Mouse (Mus musculus) spleen, embryonic (tissue): ENCODE results near the gene Ormdl2.
"Not testable (repeated sequence)": the region's sequence is repeated elsewhere in the genome, so short reads cannot be mapped to it uniquely, and the experiment has no call there.

Source experiments
- CTCF ChIA-PET: fragments of 350-600 bp; sonication (Branson Sonifier 250); formaldehyde crosslinking; loops from one replicate; lab custom pipeline; 2022; lab: Charles Lee

The Ormdl2 gene

DNA sequence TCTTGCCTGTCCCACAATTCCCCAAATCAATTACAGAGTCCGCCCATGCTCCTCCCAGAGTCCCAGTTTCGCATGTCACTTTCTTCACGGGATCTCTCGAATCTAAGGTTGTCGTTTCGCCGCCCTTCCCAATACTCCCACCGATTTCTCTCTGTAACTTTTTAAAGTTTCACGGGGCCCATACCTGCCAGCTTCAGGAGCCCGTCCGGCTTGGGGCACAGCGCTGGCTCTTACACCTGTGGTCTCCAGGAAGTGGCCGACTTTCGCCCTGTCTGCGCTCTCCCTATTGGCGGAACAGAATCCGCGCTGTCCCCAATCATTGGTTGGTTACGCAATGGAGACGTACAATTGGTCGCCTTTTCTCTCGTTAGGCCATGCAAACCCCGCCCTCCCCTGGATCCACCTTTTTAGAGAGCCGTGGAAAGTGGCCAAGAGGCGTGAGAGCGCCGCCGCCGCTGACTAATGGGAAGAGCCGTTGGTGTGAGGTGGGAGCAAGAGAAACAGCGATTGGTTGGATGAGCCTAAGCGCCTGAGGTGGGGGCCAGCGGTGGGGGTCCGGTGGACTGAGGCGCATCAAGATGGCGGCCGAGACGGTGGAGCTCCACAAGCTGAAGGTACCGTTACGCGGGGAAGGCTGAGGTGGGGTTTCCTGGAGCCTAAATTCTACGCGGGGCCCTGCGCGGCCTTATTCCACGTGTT lies at the start of gene Ormdl2:
TSS of gene Ormdl2 (minus strand) at position 288 of the 699 bp plus-strand sequence.
- CTCF ChIA-PET: no interaction called here

DNA sequence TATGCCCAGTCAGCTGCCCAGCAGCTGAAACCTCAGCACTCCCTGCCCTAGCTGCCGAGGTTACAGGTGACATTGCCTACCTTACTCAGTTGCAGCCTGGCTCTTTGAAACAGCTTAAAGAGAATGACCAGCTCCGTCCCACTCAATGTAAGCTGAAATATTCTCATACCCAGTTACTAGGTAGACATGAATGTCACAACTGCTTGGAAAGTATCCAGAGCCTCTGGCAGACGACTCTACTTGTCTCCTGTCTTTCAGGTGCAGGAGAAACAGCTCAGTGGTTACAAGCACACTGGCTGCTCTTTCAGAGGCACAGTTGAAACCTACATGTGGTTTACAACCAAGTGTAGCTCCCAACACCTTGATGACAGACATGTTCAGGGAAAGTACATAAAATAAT lies 48.9 kb upstream of the Ormdl2 start:
- CTCF ChIA-PET: interaction anchor here (0.7 to 1.6 kb wide), 2 partner anchors 12 to 33 kb away, joined by 3 to 5 read pairs; no protein-coding TSS in a partner anchor

DNA sequence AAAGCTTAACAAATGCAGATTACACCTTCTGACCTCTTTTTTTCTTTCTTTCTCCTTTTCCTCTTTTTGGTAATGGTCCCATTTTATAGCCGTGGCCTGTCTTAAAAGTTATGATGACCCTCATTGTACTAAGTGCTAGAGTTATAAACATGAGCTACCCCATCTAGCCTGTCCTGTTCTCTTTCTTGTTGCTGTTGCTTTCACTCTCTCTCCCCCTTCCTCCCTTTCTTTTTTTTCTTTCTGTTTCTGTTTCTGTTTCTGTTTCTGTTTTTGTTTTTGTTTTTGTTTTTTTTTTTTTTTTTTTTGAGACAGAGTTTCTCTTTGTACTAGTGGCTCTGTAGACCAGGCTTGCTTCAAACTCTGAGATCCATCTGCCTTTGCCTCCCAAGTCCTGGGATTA lies 45.1 kb upstream of the Ormdl2 start:
- CTCF ChIA-PET: interaction anchor here (0.7 kb wide), 1 partner anchor 498 kb away, joined by 4 read pairs; the partner anchor contains the start of gene Coq10a

DNA sequence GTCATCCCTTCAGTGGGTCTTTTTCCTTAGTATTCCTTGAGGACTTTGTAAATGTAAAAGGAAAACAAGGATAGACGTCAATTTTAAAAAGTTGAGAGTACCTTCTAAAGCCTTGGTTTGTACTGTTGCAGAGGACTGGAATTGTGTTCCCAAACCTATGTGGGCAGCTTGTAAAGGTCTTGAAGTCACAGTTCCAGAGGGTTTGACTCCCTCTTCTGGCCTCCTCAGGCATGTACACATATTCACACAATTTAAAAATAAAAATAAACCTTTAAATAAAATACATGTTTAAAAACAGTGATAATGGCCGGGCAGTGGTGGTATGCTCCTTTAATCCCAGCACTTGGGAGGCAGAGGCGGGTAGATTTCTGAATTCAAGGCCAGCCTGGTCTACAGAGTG lies 44.6 kb upstream of the Ormdl2 start:
- CTCF ChIA-PET: interaction anchor here (0.6 to 0.7 kb wide), 3 partner anchors 12 to 497 kb away, joined by 3 to 4 read pairs (median 4); partner anchors contain the start of gene Coq10a

DNA sequence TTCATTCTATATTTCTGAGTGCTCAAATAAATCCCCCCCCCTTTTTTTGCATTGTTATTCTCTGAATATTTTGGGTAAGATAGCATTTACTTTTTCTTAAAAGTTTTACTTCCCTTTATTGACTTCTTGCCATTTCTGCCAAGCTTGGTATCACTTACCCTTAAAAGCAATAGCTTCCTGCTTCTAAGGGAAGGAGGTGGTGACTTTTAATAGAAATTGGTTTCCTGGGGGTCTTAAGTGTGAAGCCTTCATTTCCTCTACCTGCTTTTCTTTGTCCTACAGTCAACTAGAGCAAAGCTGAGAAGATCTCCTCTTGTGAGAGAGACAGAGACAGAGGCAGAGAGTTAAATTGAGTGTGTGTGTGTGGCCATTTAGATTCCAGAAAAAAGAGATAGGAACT lies 39.7 kb upstream of the Ormdl2 start:
- CTCF ChIA-PET: interaction anchor here (0.7 kb wide), 1 partner anchor 11 kb away, joined by 6 read pairs; no protein-coding TSS in a partner anchor

DNA sequence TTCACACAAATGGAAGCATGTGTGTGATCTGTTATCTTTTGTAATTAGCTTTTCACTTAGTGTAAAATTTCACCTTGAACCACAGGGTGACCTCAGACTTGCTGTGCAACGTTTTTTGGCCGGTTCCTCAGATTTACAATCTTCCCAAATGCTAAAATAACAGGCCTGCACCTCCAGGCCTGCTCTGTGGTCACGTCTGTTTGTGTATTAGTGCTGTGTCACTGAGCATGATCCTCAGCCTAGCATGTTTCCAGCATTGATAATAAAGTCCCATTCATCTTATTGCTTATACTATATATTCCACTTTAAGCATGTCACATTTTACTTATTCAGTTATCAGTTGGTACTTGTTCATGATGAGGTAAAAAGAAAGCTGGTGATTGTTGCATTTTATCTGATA lies 28.9 kb upstream of the Ormdl2 start:
- CTCF ChIA-PET: interaction anchor here (0.8 kb wide), 1 partner anchor 46 kb away, joined by 21 read pairs; no protein-coding TSS in a partner anchor

DNA sequence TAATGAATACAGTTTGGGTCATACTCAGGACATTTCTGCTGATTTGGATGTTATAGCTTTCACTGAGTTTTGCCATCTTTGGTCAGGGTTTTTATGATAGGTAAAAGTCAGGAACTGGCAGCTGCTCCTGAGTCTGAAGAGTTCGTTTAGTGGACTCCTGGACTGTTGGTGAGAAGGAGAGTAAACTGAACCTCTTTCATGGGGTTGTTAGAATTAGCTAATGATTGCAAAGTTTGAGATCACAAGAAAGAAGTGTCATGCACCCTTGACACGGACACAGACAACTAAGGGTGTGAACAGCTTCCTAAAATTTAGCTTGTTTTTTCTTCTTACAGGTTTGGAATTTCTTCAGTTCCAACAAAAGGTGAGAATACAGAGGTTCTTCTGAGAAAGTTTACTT lies 27.0 kb upstream of the Ormdl2 start:
- CTCF ChIA-PET: no interaction called here

DNA sequence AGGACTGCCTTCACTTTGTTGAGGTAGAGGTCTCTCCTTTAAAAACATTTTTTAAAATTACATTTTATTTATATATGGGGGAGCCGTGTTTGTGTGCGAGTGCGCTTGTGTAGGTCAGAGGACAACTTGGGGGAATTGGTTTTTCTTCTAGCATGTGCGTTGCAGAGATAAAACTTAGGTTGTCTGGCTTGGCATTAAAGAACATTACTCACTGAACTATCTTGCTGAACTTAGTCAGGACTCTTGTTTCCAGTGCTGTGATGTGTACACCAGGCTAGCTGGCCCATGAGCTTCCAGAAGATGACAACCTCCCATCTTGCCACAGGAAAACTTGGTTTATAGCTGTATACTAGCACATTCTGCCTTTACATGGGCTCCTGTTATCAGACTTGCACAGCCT lies 25.2 kb upstream of the Ormdl2 start:
- CTCF ChIA-PET: no interaction called here

DNA sequence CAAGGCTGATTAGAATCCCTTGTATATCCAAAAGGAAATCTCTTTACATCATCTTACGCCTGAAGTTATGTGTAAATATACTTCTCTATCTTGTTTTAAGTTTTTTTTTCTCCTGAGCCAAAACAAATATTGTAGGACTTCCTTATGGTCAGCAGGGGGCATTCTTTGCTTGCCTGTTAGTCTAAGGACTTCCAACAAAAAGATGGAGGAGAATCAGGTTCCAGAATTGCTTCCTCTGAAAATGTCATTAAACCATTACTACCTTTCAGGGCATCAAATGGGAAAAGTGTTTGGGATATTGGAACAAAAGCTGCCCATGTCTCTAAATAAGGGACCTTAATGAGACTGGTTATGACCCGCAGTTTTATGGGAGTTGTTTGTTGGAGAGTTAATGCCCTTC lies 24.1 kb upstream of the Ormdl2 start:
- CTCF ChIA-PET: interaction anchor here (0.5 to 1.0 kb wide), 2 partner anchors 51 to 1943 kb away, joined by 3 to 6 read pairs; no protein-coding TSS in a partner anchor

DNA sequence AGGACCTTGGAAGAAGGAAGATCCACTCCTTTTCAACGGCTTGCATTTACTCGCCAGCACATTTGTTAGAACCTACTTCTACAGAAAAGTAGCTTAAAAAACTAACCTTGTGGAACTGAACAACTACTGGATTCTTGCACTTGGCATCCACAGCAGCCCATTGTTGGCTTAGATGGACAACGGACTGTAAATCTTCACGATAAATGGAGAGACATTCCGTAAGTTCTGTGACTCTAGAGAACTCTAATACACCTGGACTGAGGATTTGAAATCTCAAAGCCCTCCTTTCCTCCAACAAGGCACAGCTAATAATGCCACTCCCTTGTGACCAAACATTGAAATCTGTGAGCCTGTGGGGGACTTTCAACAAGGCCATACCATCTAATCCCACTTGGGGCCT lies 21.8 kb upstream of the Ormdl2 start:
- CTCF ChIA-PET: interaction anchor here (0.6 to 0.7 kb wide), 2 partner anchors 38 to 76 kb away, joined by 3 read pairs; no protein-coding TSS in a partner anchor

DNA sequence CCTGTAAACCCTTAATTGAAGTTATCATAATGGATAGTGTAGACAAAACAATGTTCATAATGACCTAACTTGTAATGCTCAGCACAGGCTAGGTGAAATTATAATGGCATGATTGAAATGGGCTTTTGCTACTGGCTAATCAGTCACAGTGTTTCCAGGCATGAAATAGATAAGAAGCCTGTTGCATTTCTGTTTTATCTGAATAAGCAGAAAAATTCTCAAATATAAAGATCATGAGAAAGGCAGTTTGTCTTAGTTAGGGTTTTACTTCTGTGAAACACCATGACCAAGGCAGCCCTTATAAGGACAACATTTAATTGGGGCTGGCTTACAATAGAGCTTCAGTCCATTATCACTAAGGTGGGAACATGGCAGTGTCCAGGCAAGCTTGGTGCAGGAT lies 19.2 kb upstream of the Ormdl2 start:
- CTCF ChIA-PET: no interaction called here

DNA sequence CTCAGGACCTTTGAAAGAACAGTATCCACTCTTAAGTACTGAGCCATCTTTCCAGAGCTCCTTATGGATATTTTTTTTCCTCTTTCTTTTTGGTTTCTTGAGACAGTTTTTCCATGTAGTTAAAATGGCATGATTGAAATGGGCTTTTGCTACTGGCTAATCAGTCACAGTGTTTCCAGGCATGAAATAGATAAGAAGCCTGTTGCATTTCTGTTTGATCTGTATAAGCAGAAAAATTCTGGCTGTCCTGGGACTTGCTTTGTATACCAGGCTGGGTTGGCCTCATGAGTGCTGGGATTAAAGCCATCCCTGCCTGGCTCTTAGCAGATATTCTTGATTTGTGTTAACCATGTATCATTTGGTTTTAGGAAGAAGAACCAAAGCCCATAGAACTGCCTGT lies 18.0 kb upstream of the Ormdl2 start:
- CTCF ChIA-PET: no interaction called here

DNA sequence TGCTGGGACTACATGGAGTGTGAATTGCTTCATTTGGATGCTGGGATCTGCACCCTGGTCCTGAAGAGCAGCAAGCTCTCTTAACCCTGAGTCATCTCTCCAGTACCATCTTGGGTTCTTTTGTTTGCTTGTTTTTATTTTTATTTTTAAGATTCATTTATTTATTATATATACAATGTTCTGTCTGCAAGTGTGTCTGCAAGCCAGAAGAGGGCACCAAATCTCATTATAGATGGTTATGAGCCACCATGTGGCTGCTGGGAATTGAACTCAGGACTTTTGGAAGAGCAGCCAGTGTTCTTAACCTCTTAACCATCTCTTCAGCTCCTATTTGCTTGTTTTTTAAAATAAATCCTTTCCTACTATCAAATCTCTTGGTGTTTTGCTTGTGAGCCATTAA lies 16.0 kb upstream of the Ormdl2 start:
- CTCF ChIA-PET: interaction anchor here (1.0 kb wide), 1 partner anchor 33 kb away, joined by 3 read pairs; no protein-coding TSS in a partner anchor

DNA sequence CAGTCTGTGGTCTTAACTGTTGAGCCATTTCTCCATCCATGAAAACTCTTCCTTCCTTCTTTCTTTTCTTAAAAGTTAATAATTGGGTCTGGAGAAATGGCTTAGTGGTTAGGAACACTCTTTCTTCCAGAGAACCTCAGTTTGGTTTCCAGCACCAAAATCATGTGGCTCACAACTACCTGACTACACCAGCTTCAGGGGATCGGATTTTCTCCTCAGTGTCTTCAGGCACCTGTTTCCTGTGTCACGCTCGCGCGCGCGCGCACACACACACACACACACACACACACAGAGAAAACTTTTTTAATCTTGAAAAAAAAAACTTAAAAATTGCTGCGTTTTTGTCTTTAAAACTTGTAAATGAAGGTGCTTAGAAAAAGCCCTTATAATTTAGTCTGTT lies 2.4 kb upstream of the Ormdl2 start:
- CTCF ChIA-PET: interaction anchor here (0.7 kb wide), 1 partner anchor 172 kb away, joined by 5 read pairs; no protein-coding TSS in a partner anchor

DNA sequence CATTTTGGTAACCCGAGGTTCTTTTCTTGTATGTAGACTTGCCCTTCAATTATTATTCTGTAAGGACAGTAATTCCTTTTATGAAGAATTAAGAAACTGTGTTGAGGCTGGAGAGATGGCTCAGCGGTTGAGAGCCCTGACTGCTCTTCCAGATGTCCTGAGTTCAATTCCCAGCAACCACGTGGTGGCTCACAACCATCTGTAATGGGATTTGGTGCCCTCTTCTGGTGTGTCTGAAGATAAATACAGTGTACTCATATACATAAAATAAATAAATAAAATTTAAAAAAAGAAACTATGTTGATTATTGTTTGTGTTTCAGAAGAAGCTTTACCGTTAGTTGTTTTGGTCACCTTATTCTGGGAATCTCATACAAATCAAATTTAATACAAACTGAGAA lies 1.6 kb upstream of the Ormdl2 start:
- CTCF ChIA-PET: not testable (repeated sequence)

DNA sequence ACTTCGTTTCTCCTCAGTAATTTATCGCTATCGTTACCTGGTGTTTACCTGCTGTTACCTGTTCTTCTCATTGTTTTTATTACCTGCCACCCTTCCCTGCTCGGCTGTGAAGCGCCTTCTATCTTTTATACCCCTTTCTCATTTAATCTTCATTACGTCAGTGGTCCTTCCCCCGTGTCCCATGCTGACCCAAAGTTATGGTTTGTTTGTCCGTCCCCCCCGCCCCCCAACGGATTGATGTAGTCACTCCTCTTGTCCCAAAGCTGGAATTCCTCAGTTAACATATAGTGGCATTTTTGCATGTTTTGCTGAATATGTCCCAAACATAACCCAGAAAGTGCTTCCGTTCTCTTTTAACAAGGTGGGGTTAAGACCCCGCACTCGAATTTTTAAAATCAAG lies 690 bp upstream of the Ormdl2 start:
- CTCF ChIA-PET: no interaction called here

DNA sequence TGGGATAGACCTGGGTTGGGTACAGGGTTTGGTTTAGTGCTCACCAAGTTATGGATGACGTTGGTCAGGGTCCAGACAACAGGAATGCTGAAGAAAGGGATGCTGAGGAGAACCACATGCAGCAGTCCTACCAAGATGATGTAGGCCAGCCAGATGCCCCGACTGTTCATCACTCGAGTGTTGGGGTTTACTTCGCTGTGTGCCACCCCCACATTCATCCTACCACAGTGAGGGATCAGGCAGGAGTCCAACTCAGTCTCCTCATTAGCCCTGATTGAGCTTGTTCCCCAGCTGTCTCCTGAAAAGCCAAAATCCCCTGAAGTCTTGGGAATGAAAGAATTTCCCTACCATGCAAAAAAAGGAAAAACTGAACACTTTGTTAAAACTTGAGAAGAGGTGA lies 1.2 kb downstream of the Ormdl2 start:
- CTCF ChIA-PET: no interaction called here

DNA sequence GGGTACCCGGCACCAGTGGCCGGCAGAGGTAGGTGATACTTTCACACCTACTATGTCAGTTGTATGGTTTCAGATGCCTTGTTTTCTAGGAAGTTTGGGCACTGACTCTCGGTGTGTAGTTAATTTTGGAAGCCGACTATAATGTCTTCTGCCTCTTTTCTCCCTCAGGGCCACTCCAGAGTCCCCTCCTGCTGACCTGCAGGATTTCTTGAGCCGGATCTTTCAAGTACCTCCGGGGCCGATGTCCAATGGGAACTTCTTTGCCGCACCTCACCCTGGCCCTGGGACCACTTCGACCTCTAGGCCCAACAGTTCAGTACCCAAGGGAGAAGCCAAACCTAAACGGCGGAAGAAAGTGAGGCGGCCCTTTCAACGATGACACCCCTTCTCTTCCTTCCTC lies 4.4 kb downstream of the Ormdl2 start, which contains the start of gene Sarnp:
TSS of gene Sarnp (plus strand) at position 301 of the 400 bp plus-strand sequence.
- CTCF ChIA-PET: no interaction called here

DNA sequence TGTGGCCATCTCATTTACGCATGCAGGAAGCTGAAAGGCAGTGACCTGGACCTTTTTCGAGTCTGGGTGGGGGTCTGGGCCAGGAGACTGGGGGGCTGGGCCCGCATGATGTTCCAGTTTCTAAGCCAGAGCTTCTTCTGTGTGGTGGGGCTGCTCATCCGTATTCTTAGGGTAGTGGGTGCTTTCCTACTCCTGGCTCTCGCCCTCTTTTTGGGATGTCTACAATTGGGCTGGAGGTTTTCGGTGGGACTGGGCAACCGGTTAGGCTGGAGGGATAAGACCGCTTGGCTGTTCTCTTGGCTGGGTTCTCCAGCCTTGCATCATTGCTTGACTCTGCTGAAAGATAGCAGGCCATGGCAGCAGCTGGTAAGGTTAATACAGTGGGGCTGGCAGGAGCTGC lies 14.4 kb downstream of the Ormdl2 start:
- CTCF ChIA-PET: no interaction called here

DNA sequence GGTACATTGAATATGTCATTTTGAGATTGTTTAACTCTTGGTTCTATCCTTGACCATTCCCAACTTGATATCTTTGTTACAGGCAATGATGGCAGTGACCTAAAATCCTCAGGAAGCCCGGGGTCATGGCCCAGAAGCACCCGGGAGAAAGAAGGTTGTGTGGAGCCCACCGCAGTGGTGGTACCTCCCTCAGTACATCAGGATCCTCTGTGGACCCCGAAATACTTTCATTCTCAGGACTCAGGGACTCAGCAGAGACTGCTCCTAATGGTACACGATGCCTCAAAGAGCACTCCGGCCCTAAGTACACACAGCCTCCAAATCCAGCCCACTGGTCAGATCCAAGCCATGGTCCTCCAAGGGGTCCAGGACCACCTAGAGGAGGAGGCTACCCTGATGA lies 15.4 kb downstream of the Ormdl2 start:
- CTCF ChIA-PET: no interaction called here

DNA sequence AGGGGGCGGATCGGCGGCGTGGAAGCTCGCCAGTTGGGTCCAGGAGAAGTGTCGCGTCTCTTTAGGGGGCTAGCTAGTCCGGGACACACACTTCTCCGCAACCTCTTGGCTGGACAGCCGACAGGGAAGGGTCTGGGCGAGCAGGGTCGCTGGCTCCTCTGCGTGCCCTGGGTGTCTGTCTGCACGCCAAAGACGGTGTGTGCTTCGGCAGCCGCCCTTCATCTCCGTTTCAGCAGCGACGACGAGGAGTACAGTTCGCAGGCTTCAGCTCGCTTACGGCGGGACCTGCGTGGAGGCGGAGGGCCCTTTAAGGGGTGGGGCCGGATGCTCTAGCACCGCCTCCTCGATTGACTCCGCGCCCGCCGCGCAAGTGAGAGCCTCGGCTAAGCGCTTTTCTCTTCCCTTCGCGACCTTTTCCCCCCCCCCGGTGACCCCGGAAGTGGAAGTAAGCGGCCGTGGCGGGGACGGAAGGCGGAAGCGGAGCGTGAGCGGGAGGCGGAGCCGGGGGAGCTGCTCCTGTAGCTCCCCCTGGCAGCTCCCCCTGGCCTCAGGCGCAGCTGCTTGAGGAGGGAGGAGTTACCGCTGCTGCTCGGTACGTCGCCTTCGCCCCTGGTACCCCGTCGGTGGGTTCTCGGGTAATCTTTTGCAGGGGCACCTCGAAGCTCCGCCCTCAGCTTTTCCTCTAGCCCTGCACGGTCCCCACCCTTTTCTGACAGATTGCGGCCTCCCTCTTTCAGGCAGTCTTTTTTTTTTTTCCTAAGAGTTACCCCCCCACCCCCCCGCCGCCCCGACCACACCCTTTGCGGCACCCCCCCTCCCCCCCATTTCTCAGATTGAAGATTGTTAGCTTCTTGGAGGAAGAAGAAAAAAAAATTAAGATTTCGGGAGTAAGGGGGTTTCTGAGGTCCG lies 16.1 kb downstream of the Ormdl2 start:
- CTCF ChIA-PET: interaction anchor here (0.6 to 0.8 kb wide), 4 partner anchors 56 to 1580 kb away, joined by 3 to 9 read pairs (median 4); no protein-coding TSS in a partner anchor
